Mouse (Mus musculus) hindbrain, embryonic 13.5 days (tissue): ENCODE data around the gene Nfkbid. TPM values are rescaled to one million over a fixed set of nuclear protein-coding genes. Genes with fewer than 3 reads are reported as not detected.
A peak's percentile ranks its signal among the peaks of the same experiment; 100 is the strongest.

ENCODE experiments used
- ATAC-seq: fragments of 200-750 bp; cut with Nextera tagmentation; 2 replicates; pipeline ENCODE4 v1.8.0; 2017; ENCODE audit warnings: moderate TSS enrichment; ENCODE audit not compliant: low FRiP score
- H3K27ac ChIP-seq: fragments of 300-500 bp; sonication (generic); 2 replicates; pipeline ENCODE4 v1.5.1; 2015; ENCODE audit warnings: inconsistent platforms, mild to moderate bottlenecking, moderate library complexity
- H3K27me3 ChIP-seq: fragments of 300-500 bp; sonication (generic); 2 replicates; pipeline ENCODE4 v1.6.1; 2015; ENCODE audit warnings: mild to moderate bottlenecking, inconsistent platforms
- H3K36me3 ChIP-seq: fragments of 300-500 bp; sonication (generic); 2 replicates; pipeline ENCODE4 v1.6.1; 2015; ENCODE audit warnings: mild to moderate bottlenecking, inconsistent platforms
- H3K4me1 ChIP-seq: fragments of 300-500 bp; sonication (generic); replicated peaks from 2 replicates; pipeline ENCODE4 v1.6.1; 2015; ENCODE audit warnings: inconsistent platforms
- H3K4me2 ChIP-seq: fragments of 300-500 bp; sonication (generic); 2 replicates; pipeline ENCODE4 v1.6.1; 2015; ENCODE audit warnings: inconsistent platforms, mild to moderate bottlenecking, moderate library complexity
- H3K4me3 ChIP-seq: fragments of 300-500 bp; sonication (generic); 2 replicates; pipeline ENCODE4 v1.5.1; 2015; ENCODE audit warnings: mild to moderate bottlenecking, inconsistent platforms
- H3K9ac ChIP-seq: fragments of 300-500 bp; sonication (generic); 2 replicates; pipeline ENCODE4 v1.6.1; 2015; ENCODE audit warnings: mild to moderate bottlenecking, inconsistent platforms
- H3K9me3 ChIP-seq: fragments of 300-500 bp; sonication (generic); 2 replicates; pipeline ENCODE4 v1.6.1; 2016; ENCODE audit warnings: inconsistent platforms
- WGBS: fragments of 180-500 bp; shearing (Covaris S2); methylation state at CpG from one replicate; pipeline ENCODE4 v1.1.7; 2015; 5-methylcytosine and 5-hydroxymethylcytosine counted together
- polyA plus RNA-seq: library from polyadenylated mRNA; unstranded; fragments of >200 nt; fragmentation: Nextera tagmentation; extraction: Ambion mirVana; gene quantifications from 2 replicates; pipeline ENCODE4 v1.2.1, GENCODE M21; 2015

The Nfkbid gene
- polyA plus RNA-seq, 1 experiment from 2014 or later: 2.0 TPM

- 4% methylated on average over 10 of the region's 10 CpGs for WGBS
- ATAC-seq: no peak
- peaks cover 54% of the 10 kb centered on the region for H3K36me3 ChIP-seq
Measured at GRCm38 (mm10) chr7:30434238-30434637, 12.7 kb downstream of the Nfkbid start.

GRCm38 (mm10) chr7:30434701-30435100 lies 13.2 kb downstream of the Nfkbid start:
- peaks cover 59% of the 10 kb centered on the region for H3K36me3 ChIP-seq
- no peaks in the 10 kb centered on the region for H3K9me3 ChIP-seq
- ATAC-seq: no peak
- no peak overlapping the region for H3K4me2 ChIP-seq
- WGBS: 72% methylated on average over 10 of the region's 10 CpGs
- H3K4me3 ChIP-seq: no peak overlapping the region
- H3K4me1 ChIP-seq: 0 out of 2 replicates have a peak, but pooled peaks cover 3% of the 10 kb centered on the region
- H3K9ac ChIP-seq: no peak overlapping the region
- 0 out of 2 replicates have a peak, but pooled peaks cover 9% of the 10 kb centered on the region for H3K27me3 ChIP-seq
- no peak overlapping the region for H3K27ac ChIP-seq

More at GRCm38 (mm10) chr7:30434238-30434637, 12.7 kb downstream of the Nfkbid start:
- Histone ChIP-seq H3K27ac (no peak overlapping the region), H3K9me3 (no peaks in the 10 kb centered on the region), H3K4me2 (no peak overlapping the region), H3K9ac (no peak overlapping the region), H3K27me3 (0 out of 2 replicates have a peak, but pooled peaks cover 9% of the 10 kb centered on the region), H3K4me3 (no peak overlapping the region), H3K4me1 (0 out of 2 replicates have a peak, but pooled peaks cover 3% of the 10 kb centered on the region)

GRCm38 (mm10) chr7:30435156-30435555 lies 13.6 kb downstream of the Nfkbid start:
- Histone ChIP-seq H3K27me3 (0 out of 2 replicates have a peak, but pooled peaks cover 9% of the 10 kb centered on the region), H3K9ac (no peak overlapping the region), H3K36me3 (peaks cover 63% of the 10 kb centered on the region), H3K4me1 (0 out of 2 replicates have a peak, but pooled peaks cover 3% of the 10 kb centered on the region), H3K4me2 (no peak overlapping the region), H3K4me3 (no peak overlapping the region), H3K9me3 (no peaks in the 10 kb centered on the region), H3K27ac (no peak overlapping the region)
- no peak for ATAC-seq
- WGBS: 46% methylated on average over 9 of the region's 9 CpGs

GRCm38 (mm10) chr7:30436879-30437278 lies 15.3 kb downstream of the Nfkbid start:
- 22% methylated on average over 10 of the region's 10 CpGs for WGBS
- no peak for ATAC-seq

GRCm38 (mm10) chr7:30439734-30440133 lies 18.2 kb downstream of the Nfkbid start:
- no peak overlapping the region for H3K4me2 ChIP-seq
- H3K4me1 ChIP-seq: peaks cover 30% of the 10 kb centered on the region
- no peaks in the 10 kb centered on the region for H3K9me3 ChIP-seq
- WGBS: 79% methylated on average over 13 of the region's 13 CpGs
- no peak overlapping the region for H3K9ac ChIP-seq
- no peak for ATAC-seq
- peaks cover 83% of the 10 kb centered on the region for H3K36me3 ChIP-seq
- 0 out of 2 replicates have a peak, but pooled peaks cover 4% of the 10 kb centered on the region for H3K27me3 ChIP-seq
- no peak overlapping the region for H3K4me3 ChIP-seq
- no peak overlapping the region for H3K27ac ChIP-seq

More at GRCm38 (mm10) chr7:30436879-30437278, 15.3 kb downstream of the Nfkbid start:
- H3K36me3 ChIP-seq: peaks cover 80% of the 10 kb centered on the region
- peaks cover 3% of the 10 kb centered on the region for H3K4me1 ChIP-seq
- no peak overlapping the region for H3K9ac ChIP-seq
- H3K4me3 ChIP-seq: no peak overlapping the region
- no peak overlapping the region for H3K27ac ChIP-seq
- H3K9me3 ChIP-seq: no peaks in the 10 kb centered on the region
- H3K4me2 ChIP-seq: no peak overlapping the region
- 0 out of 2 replicates have a peak, but pooled peaks cover 9% of the 10 kb centered on the region for H3K27me3 ChIP-seq

- Histone ChIP-seq H3K27me3 (no peaks in the 10 kb centered on the region), H3K27ac (no peak overlapping the region), H3K36me3 (peaks cover 74% of the 10 kb centered on the region), H3K4me3 (no peak overlapping the region), H3K9me3 (no peaks in the 10 kb centered on the region), H3K4me1 (peaks cover 30% of the 10 kb centered on the region), H3K4me2 (no peak overlapping the region), H3K9ac (no peak overlapping the region)
- ATAC-seq: no peak
- WGBS: 18% methylated on average over 5 of the region's 5 CpGs
Measured at GRCm38 (mm10) chr7:30440697-30441096, 19.2 kb downstream of the Nfkbid start.

- ATAC-seq: no peak
- Histone ChIP-seq H3K4me3 (peak overlapping the region; percentile 87), H3K4me2 (peak overlapping the region; percentile 91), H3K27me3 (no peaks in the 10 kb centered on the region), H3K9ac (peak overlapping the region; percentile 99), H3K4me1 (peaks cover 42% of the 10 kb centered on the region), H3K9me3 (no peaks in the 10 kb centered on the region), H3K27ac (peak overlapping the region; percentile 99), H3K36me3 (peaks cover 45% of the 10 kb centered on the region)
- 13% methylated on average over 9 of the region's 9 CpGs for WGBS
Measured at GRCm38 (mm10) chr7:30443696-30444095, 22.2 kb downstream of the Nfkbid start.

GRCm38 (mm10) chr7:30444154-30444970 lies 22.8 kb downstream of the Nfkbid start:
- Histone ChIP-seq H3K4me2 (peak overlapping the region; percentile 91), H3K27me3 (no peaks in the 10 kb centered on the region), H3K36me3 (peaks cover 39% of the 10 kb centered on the region), H3K27ac (peak overlapping the region; percentile 99), H3K9ac (peak overlapping the region; percentile 99), H3K4me3 (peak overlapping the region; percentile 87), H3K4me1 (peaks cover 42% of the 10 kb centered on the region), H3K9me3 (no peaks in the 10 kb centered on the region)
- ATAC-seq: peak; percentile 57
- WGBS: under 1% methylated on average over 35 of the region's 38 CpGs

GRCm38 (mm10) chr7:30444971-30445751 lies 23.6 kb downstream of the Nfkbid start, which contains the start of gene Aplp1:
TSS of gene Aplp1 (minus strand) at chr7:30445535.
- 1% methylated on average over 55 of the region's 72 CpGs for WGBS
- peak within 1 kb of the TSS; percentile 99 for H3K27ac ChIP-seq

GRCm38 (mm10) chr7:30450241-30450640 lies 28.7 kb downstream of the Nfkbid start:
- ATAC-seq: no peak
- WGBS: 77% methylated on average over 7 of the region's 7 CpGs
- Histone ChIP-seq H3K9ac (no peak overlapping the region), H3K4me2 (no peak overlapping the region), H3K4me3 (no peak overlapping the region), H3K4me1 (peaks cover 22% of the 10 kb centered on the region), H3K9me3 (no peaks in the 10 kb centered on the region), H3K36me3 (no peaks in the 10 kb centered on the region), H3K27me3 (peaks cover 34% of the 10 kb centered on the region), H3K27ac (no peak overlapping the region)

More at GRCm38 (mm10) chr7:30444971-30445751, 23.6 kb downstream of the Nfkbid start, which contains the start of gene Aplp1:
- H3K27me3 ChIP-seq: no peaks in the 10 kb centered on the region
- H3K36me3 ChIP-seq: peaks cover 31% of the 10 kb centered on the region
- peak within 1 kb of the TSS; percentile 91 for H3K4me2 ChIP-seq
- H3K9me3 ChIP-seq: no peaks in the 10 kb centered on the region
- H3K4me3 ChIP-seq: peak within 1 kb of the TSS; percentile 87
- H3K9ac ChIP-seq: peak within 1 kb of the TSS; percentile 99
- H3K4me1 ChIP-seq: peaks cover 42% of the 10 kb centered on the region
- peak; percentile 79 for ATAC-seq

DNA sequence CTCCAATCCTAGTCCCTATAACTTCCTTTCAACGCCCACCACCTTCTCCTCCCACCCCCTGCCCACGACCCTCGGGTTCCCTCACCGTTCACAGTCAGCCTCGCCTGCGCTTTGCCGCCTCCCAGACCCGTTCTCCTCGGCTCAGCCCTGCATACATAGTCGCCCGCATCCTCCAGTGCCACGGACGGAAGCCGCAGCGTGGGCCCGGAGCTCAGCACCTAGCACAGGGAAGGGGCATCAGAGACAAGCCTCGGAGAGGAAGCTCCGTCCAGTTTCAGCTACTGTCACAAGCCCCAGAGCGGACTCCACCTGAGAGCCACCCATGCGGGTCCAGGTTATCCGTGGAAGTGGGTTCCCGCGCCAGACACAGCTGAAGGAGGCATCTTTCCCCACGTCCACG lies 31.8 kb downstream of the Nfkbid start:
- Histone ChIP-seq H3K27ac (no peak overlapping the region), H3K9ac (peak overlapping the region; percentile 29), H3K4me2 (peak overlapping the region; percentile 42), H3K36me3 (no peaks in the 10 kb centered on the region), H3K9me3 (no peaks in the 10 kb centered on the region), H3K4me3 (peak overlapping the region; percentile 24), H3K27me3 (peaks cover 65% of the 10 kb centered on the region), H3K4me1 (peaks cover 32% of the 10 kb centered on the region)
- WGBS: 19% methylated on average over 25 of the region's 25 CpGs
- no peak for ATAC-seq

DNA sequence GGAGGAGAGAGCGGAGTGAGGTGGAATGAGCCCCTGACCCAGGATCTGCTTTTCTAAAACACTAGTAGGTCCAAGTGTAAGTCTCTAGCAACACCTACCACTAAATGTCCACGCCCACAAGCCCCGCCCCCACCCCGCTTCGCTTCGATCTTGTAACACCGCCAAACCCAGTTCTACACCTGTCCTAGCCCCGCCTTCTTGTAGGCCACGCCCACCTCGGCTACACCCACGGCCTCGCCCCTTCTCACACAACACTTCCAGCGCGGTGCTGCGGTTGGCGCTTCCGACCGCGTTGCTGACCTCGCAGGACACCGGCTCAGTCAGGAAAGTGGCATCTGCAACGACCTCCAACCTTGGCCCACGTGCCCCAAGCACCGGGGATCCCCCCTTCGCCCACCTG lies 32.2 kb downstream of the Nfkbid start:
- Histone ChIP-seq H3K9me3 (no peaks in the 10 kb centered on the region), H3K36me3 (no peaks in the 10 kb centered on the region), H3K4me3 (peak overlapping the region; percentile 24), H3K9ac (peak overlapping the region; percentile 29), H3K27ac (no peak overlapping the region), H3K4me2 (peak overlapping the region; percentile 42), H3K27me3 (peaks cover 70% of the 10 kb centered on the region), H3K4me1 (peaks cover 36% of the 10 kb centered on the region)
- no peak for ATAC-seq
- 3% methylated on average over 25 of the region's 25 CpGs for WGBS
